Mouse (Mus musculus) lung, postnatal 0 days (tissue): ENCODE measurements at regions not wholly inside any gene's neighbourhood (a gene's known extent, or its start where the extent isn't known, plus 50 kb on each side); places are given as distances from the start of the nearest gene placed in this dataset.

Experiments used
- CTCF ChIP-seq: IDR thresholded peaks from 2 replicates; pipeline ENCODE4 v1.5.1; 2016; ENCODE audit warnings: antibody characterized with exemption, mild to moderate bottlenecking
- EP300 ChIP-seq: IDR thresholded peaks from 2 replicates; pipeline ENCODE4 v1.6.1; 2016; ENCODE audit warnings: antibody characterized with exemption, mild to moderate bottlenecking, control low read depth

DNA sequence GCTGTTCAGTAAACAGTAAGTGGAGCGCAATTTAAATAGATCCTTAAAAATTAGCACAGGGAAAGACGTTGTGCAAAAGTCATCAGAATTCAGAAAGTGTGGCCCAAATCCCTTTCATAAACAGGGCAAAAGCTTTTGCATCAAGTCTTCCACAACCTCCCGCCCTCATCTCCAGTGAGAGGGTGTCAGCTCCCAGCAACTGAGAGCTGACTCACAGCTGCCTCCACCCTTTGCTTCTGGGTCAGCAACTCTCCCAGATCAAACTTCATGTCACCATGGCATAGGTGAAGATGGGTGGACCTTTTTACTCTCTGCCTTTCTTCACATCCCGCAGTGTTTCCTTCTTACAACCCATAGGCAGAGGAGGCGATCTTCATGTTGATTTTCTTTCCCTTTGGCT lies 768.0 kb downstream of the Gm826 start:
- TF ChIP-seq CTCF (no peak), EP300 (no peak)
